Mouse (Mus musculus): Measurements from ENCODE around the gene Eftud2. TPM values are rescaled to one million over a fixed set of nuclear protein-coding genes. Genes with fewer than 3 reads are reported as not detected.

Eftud2 gene
- total and polyA plus RNA-seq, 3 experiments: 71.4 to 176 (median 73.5) TPM

GRCm38 (mm10) chr11:102879558-102879957 is 1.2 kb downstream of the Eftud2 start:
- no peak for DNase-seq

- DNase-seq: no peak
Observed at GRCm38 (mm10) chr11:102874801-102875334, 5.9 kb downstream of the Eftud2 start.

DNA sequence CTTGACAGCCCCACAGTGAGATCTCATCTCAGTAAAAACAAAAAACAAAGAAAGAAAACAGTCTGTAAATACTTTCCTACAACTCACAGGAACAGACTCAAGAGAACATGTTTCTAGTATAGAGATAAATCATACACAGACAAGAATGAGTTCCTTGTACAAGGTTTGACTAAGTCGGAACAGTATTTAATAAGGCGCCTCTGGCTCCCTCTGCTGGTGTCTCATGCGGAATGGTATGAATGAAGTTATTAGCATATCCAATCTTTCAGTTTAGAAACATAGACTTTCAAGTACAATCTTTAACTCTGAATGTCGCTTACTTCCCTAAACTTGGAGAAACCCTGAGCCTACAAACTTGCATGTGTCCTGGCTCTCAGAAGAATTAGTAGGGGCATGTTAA is 16.5 kb downstream of the Eftud2 start:
- peak; percentile 49 for DNase-seq

DNA sequence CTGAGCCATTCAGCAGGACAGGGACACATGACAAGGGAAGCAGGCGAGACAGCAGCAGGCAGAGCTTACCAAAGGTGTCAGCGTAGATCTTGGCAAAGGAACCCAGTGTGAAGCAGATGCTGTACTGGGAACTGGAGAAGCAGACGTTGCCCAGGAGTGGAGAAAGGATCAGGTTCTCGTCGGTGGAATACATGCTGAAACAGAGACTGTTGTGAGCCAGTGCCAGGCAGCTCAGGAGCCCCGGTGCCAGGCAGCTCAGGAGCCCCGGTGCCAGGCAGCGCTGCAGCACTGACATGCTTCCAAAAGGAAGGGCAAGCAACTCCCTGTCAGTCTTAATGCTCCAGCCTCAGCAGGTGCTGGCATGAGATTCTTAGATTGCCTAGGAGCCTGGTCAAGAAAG is 20.9 kb downstream of the Eftud2 start:
- no peak for DNase-seq

DNA sequence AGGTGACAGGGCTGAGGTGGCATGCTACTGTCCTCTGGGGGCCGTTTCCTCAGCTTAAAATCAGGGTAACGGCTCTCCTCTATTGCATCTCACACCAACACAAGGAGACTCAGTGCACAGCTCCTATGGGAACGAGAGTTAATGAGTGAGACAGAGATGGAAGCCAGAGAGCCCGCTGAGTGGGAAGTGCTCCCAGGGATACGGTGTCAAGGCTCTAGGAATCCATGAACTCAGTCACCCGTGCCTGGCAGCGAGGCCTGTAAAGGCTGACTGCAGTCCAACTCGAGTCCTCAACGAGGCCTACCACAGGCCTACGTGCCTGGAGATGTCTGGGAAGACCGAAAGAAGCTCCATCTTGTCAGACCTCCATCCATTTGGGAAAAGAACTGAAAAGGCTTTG is 21.8 kb downstream of the Eftud2 start:
- DNase-seq: no peak

GRCm38 (mm10) chr11:102855941-102856340 is 24.8 kb downstream of the Eftud2 start:
- DNase-seq: no peak

DNA sequence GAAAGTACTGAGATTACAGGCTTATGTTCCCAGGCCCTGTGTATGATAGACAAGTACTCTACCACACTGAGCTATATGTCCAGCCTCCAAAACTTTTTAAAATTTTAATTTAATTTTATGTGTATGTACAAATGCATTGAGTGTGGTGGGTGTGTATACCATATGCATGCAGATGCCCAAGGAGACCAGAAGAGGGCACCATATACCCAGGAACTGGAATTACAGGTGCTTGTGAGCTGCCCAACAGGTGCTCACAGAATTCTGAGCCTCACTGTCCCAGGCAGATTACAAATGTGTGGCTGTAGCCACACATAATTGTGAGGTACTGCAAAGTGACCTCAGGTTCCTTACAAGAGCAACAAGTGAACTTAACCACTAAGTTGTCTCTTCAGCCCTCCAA is 27.0 kb downstream of the Eftud2 start:
- DNase-seq: no peak

GRCm38 (mm10) chr11:102851883-102852282 is 28.9 kb downstream of the Eftud2 start:
- peak; percentile 84 for DNase-seq

GRCm38 (mm10) chr11:102845926-102846325 is 34.9 kb downstream of the Eftud2 start:
- DNase-seq: peak; percentile 45

DNA sequence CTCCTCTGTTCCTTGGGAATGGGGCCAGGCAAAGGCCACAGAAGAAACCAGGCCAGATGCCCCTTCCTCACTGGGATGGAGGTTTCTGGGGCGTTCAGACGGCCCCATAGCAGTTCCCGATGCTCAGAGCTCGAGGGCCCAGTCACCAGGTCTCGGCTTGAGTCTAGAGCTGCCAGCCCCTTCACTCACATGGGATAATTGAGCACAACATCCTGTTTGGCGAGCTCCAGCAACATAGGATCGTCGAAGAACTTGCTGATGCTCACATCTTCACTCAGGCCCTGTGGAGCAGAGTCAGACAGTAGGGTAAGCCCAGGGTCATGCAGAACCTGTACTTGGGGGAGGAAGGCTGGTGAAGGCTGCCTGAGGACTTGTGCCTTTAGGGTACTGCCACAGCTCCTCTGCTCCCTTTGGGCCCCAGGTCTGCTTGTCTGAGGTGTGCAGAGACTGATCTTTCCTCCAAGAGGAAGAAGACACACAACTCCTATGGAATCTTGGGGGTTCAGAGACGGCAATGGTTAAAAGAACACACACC is 42.1 kb downstream of the Eftud2 start:
- DNase-seq: no peak

DNA sequence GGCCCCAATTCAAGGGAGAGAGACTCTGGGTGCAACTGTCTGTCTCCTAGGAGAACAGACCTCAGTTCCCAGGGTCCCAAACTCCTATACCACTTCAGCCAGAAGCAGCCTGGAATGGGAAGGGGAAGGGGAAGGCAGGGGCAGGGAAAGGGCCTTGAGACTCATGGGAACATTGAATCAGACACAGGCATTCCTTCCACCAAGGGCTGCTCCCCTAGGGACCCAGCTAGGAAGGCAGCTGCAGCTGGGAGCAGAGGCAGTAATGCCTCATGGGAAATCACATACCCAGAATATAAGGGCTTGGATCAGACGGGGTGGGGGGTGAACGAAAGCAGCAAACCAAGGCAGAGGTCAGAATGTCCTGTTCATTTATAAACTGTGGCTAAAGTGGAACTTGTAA is 42.7 kb downstream of the Eftud2 start:
- DNase-seq: no peak

DNA sequence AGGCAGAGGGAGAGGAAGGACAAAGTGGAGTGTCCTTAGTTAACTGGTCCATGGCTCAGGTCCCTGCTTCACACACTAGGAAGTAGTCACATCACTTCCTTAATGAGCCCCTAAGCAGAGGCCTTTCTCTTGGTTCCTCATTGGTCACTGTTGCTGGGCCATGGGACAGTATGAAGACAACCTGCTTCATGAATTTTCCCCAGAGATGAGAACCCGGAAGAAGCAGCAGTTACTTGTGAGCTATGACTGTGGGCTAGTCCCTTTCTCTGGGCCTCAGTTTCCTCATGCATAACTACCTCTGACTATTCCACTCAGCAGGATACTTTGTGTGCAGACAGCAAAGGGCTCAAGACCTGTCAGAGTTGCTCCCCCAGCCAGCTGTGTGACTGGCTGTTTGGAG is 43.4 kb downstream of the Eftud2 start:
- DNase-seq: no peak

- no peak for DNase-seq
Observed at GRCm38 (mm10) chr11:102836146-102836545, 44.6 kb downstream of the Eftud2 start.

DNA sequence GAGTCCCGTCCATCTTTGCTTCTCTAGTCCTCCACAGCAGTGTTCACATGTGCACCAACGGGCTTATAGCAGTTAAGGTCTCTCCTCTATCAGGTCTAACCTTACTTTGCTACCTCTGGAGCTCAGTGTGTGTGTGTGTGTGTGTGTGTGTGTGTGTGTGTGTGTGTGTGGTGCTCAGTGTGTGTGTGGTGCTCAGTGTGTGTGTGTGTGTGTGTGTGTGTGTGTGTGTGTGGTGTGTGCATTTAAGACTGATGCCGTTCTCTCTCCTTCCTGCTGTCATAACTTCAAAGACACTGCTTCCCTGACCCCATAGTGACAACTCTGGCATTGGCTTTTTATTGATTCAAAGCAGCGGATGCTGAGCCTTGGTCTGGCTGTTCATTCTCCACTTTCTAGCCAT is 45.2 kb downstream of the Eftud2 start, which contains the start of gene Higd1b:
Gene Higd1b (plus strand): TSS at position 301 of the 400 bp plus-strand sequence.
- DNase-seq: no peak

- DNase-seq: no peak
Observed at GRCm38 (mm10) chr11:102834219-102834618, 46.6 kb downstream of the Eftud2 start.

GRCm38 (mm10) chr11:102832700-102833297 is 48.0 kb downstream of the Eftud2 start:
- no peak for DNase-seq

- peak; percentile 67 for DNase-seq
Observed at GRCm38 (mm10) chr11:102830276-102830675, 50.5 kb downstream of the Eftud2 start.

DNA sequence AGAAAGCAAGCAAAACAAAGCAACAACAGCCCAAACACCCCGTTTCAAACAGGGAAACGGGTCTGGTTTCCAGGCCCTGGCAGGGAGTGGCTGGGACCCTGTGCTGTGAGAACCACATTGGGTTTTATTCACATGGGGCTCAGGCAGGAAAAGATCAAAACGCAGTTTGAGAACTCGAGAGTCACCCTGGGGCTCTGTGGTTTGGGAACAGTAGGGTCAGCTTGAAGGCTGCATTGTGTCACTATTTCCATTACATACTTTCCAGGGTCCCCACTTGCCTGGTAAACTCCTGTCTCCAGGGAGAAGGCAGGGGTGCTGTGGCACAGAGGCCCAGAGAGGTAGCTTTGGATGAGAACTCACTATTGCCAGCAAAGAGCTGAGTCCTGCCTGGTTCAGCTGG is 53.7 kb downstream of the Eftud2 start:
- no peak for DNase-seq

DNA sequence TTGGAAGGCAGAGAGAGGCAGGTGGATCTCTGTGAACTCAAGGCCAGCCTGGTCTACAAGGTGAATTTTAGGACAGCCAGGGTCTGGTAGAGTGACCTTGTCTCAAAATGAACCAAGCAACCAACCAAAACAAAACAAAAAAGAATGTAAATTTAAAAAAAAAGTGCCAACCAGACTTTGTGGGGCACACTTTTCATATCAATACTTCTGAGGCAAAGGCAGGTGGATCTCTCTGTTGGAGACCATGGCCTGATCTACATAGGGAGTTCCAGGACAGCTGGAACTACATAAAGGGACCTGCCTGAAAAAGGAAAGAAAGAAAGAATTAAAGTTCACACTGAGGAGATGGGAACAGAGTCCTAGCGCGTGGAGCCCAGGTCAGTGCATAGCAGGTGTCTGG is 54.3 kb downstream of the Eftud2 start:
- no peak for DNase-seq

DNA sequence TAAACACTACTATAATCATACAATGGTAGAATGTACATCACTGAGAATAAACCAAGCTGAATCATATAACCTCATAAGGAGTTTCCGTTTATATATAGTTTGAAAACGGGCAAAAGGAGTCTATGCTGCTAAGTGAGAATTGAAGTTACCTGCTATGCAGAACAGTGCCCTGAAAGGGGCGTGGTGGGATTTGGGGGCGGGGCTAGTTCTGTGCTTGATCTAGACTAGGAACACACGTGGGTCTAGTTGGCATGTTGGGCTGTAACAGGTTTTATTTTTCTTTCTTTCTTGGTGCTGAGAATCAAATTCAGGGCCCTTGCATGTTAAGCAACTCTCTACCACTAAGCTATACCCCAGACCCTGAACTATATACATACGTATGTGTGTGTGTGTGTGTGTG is 59.6 kb downstream of the Eftud2 start:
- DNase-seq: no peak

- DNase-seq: no peak
Observed at GRCm38 (mm10) chr11:102820432-102820831, 60.4 kb downstream of the Eftud2 start.

DNA sequence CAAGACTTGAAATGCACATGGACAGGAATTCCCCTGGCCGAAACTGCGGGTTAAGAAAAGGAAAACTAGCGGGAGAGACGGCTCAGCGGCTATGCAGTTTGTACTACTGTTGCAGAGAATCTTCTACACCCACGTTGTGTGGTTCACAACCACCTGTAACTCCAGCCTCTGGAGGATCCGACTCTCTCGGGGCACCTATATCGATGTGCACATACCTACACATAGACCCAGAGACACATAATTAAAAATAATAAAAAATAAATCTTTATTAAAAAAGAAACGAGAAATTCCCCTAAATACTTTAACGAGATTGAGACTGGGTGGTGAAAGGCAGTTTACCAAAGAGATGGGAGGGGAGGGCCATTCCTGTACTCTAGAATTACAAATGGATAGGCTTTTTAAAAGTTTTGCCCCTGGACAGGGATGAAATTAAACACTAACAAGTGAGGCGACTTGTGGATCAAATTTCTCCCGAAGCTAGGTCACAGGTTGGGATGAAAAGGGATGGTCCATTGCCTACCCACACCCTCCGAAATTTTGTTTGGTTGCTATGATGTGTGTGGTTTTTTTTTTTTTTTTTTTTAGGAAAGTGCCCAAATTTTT is 60.9 kb downstream of the Eftud2 start:
- DNase-seq: no peak

DNA sequence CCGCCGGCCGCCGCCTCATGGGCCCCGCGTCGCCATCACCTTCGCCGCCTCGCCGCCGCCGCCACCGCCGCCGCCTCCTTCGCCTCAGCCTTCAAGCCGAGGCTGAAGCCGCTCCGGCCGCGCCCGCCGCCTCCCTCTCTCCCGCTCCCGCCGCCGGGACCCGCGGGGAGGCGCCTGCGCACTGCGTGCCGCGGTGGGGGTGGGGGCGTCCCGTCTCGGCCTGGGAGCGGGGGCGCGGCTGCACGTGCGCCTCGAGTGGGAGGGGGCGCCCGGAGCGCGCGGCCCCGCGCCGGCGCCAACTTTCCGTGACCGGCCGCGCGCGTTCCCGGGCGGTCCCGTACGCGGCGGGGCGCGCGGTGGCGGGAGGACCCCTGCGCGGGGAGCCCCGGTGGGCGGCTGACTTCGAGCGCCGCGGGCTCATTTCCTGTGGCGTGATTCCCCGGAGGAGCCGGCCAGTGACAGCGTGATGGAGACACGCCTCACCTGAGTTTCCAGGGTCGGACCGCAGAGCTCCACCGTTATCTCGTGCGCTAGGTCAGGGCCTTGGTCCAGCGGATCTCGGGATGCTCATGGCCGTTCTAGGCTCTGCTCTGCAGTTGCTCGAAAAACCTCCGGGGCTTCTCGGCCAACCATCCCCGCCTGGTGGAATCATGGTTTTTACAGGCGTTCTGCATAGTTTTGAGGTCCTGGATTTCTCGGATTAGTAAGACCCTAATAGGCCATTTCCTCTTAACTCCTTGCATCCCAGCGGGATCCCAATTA is 61.6 kb downstream of the Eftud2 start, which contains the start of gene Gjc1:
Gene Gjc1 (minus strand): TSS at position 680 of the 762 bp plus-strand sequence.
- DNase-seq: peak; percentile 87
